Mouse (Mus musculus): Measurements from ENCODE around the gene Elof1.

- no peak for TF ChIP-seq POLR2A (IDR thresholded peaks at IDR 0.05; ENCODE audit: low read depth, low read length)
- TF ChIP-seq CTCF (IDR thresholded peaks at IDR 0.05; ENCODE audit: extremely low read depth, insufficient read length, insufficient replicate concordance, low read depth, low read length): no peak
These were observed 24.2 kb downstream of the Elof1 start for GRCm38 (mm10) chr9:22092746-22093145.
